Mouse (Mus musculus): ENCODE data around the gene Ptges.

DNA sequence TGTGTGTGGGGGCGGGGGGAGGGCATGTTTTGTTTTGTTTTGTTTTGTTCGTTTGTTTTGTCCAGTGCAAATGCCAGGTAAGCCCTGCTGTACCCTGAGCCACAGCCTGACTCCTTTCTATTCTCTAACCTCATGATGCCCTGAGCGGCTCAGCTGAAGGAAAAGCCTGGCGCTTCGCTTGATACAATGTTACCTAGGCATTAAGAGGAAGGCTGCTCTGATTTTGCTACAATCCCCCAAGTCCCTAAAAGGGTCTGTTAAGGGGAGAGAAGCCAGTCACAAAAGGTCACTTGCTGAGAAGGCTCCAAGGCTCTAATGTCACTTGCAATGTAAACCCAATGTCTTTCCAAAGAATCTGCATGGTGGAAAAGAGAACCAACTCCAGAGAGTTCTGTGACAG lies 14.3 kb downstream of the Ptges start:
- TF ChIP-seq POLR2A (IDR thresholded peaks at IDR 0.05; ENCODE audit: control insufficient read depth, low read depth, low read length) (no peak), CTCF (IDR thresholded peaks at IDR 0.05; ENCODE audit: control insufficient read depth, insufficient read depth, insufficient replicate concordance, low read depth, low read length) (no peak)

Measured in testis, adult 2 months (tissue).